Mouse (Mus musculus) forebrain, postnatal 0 days (tissue): ENCODE results near the gene Uqcc1. TPM values are rescaled to one million over a fixed set of nuclear protein-coding genes. Genes with fewer than 3 reads are reported as not detected.

Experiments used
- ATAC-seq: fragments of 200-750 bp; cut with Nextera tagmentation; 2 replicates; pipeline ENCODE4 v1.8.0; 2017; ENCODE audit warnings: mild to moderate bottlenecking, moderate library complexity
- DNase-seq: peaks from one replicate; pipeline ENCODE4 v3.0.0-alpha.2; 2015
- H3K27ac ChIP-seq: fragments of 300-500 bp; sonication (generic); 2 replicates; pipeline ENCODE4 v1.5.1; 2014; ENCODE audit warnings: low read depth, mild to moderate bottlenecking, antibody characterized with exemption, low read length, moderate library complexity, mixed read lengths
- H3K27me3 ChIP-seq: fragments of 300-500 bp; sonication (generic); 2 replicates; pipeline ENCODE4 v1.6.1; 2014; ENCODE audit warnings: mild to moderate bottlenecking, low read length, mixed read lengths; ENCODE audit not compliant: insufficient read depth
- H3K36me3 ChIP-seq: fragments of 300-500 bp; sonication (generic); 2 replicates; pipeline ENCODE4 v1.6.1; 2014; ENCODE audit warnings: mild to moderate bottlenecking, moderate library complexity; ENCODE audit not compliant: insufficient read depth
- H3K4me1 ChIP-seq: fragments of 300-500 bp; sonication (generic); 2 replicates; pipeline ENCODE4 v1.6.1; 2014; ENCODE audit warnings: antibody characterized with exemption; ENCODE audit not compliant: insufficient read depth
- H3K4me2 ChIP-seq: fragments of 300-500 bp; sonication (generic); 2 replicates; pipeline ENCODE4 v1.6.1; 2014; ENCODE audit warnings: low read depth, mild to moderate bottlenecking, moderate library complexity
- H3K4me3 ChIP-seq: fragments of 300-500 bp; sonication (generic); 2 replicates; pipeline ENCODE4 v1.5.1; 2014; ENCODE audit warnings: low read depth, low read length, mixed read lengths
- H3K9ac ChIP-seq: fragments of 300-500 bp; sonication (generic); 2 replicates; pipeline ENCODE4 v1.6.1; 2014; ENCODE audit warnings: mild to moderate bottlenecking
- H3K9me3 ChIP-seq: fragments of 300-500 bp; sonication (generic); 2 replicates; pipeline ENCODE4 v1.6.1; 2016; ENCODE audit warnings: low read length
- CTCF ChIP-seq: sonication (generic); IDR thresholded peaks from 2 replicates; pipeline ENCODE4 v1.5.1; 2016; ENCODE audit warnings: antibody characterized with exemption, control low read depth, low read depth
- WGBS: fragments of 180-500 bp; shearing (Covaris S2); extraction: QIAGEN DNeasy Blood & Tissue Kit; methylation state at CpG from one replicate; pipeline ENCODE4 v1.1.7; 2014; 5-methylcytosine and 5-hydroxymethylcytosine counted together
- polyA plus RNA-seq: library from polyadenylated mRNA; unstranded; fragments of >200 nt; fragmentation: Nextera tagmentation; extraction: Ambion mirVana; gene quantifications from 2 replicates; pipeline ENCODE4 v1.2.1, GENCODE M21; 2015
- total RNA-seq: library from RNA; depleted of rRNA; stranded (reverse); fragments of >200 nt; gene quantifications from 2 replicates; pipeline ENCODE4 v1.2.3, GENCODE M21; 2014

Uqcc1 gene
- total and polyA plus RNA-seq, 2 experiments from 2014 or later: 63.0 to 67.7 TPM

GRCm38 (mm10) chr2:155872930-155873507, 57.1 kb downstream of the Uqcc1 start:
- H3K36me3 ChIP-seq: peaks cover 30% of the 10 kb centered on the region
- TF ChIP-seq CTCF: no peak
- no peak overlapping the region for H3K27ac ChIP-seq
- no peaks in the 10 kb centered on the region for H3K27me3 ChIP-seq
- no peak overlapping the region for H3K4me2 ChIP-seq
- peak; percentile 43 for DNase-seq
- 0 out of 2 replicates have a peak, but pooled peaks cover 4% of the 10 kb centered on the region for H3K4me1 ChIP-seq
- 35% methylated on average over 10 of the region's 10 CpGs for WGBS
- peak; percentile 40; the same call in 1 of the 2 replicates for ATAC-seq
- no peak overlapping the region for H3K4me3 ChIP-seq
- H3K9me3 ChIP-seq: no peaks in the 10 kb centered on the region
- no peak overlapping the region for H3K9ac ChIP-seq

- ATAC-seq (no peak), DNase-seq (peak; percentile 29)
Measured at GRCm38 (mm10) chr2:155872486-155872885, 57.6 kb downstream of the Uqcc1 start.

GRCm38 (mm10) chr2:155869772-155870171, 60.3 kb downstream of the Uqcc1 start:
- no peaks in the 10 kb centered on the region for H3K9me3 ChIP-seq
- peaks cover 14% of the 10 kb centered on the region for H3K36me3 ChIP-seq
- no peak overlapping the region for H3K4me3 ChIP-seq
- no peak overlapping the region for H3K27ac ChIP-seq
- no peak overlapping the region for H3K4me2 ChIP-seq
- WGBS: 83% methylated on average over 5 of the region's 5 CpGs
- TF ChIP-seq CTCF: no peak
- H3K27me3 ChIP-seq: no peaks in the 10 kb centered on the region
- no peak overlapping the region for H3K9ac ChIP-seq
- DNase-seq (no peak), ATAC-seq (no peak)
- 0 out of 2 replicates have a peak, but pooled peaks cover 4% of the 10 kb centered on the region for H3K4me1 ChIP-seq

More at GRCm38 (mm10) chr2:155872486-155872885, 57.6 kb downstream of the Uqcc1 start:
- Histone ChIP-seq H3K4me2 (no peak overlapping the region), H3K27me3 (no peaks in the 10 kb centered on the region), H3K36me3 (peaks cover 31% of the 10 kb centered on the region), H3K9me3 (no peaks in the 10 kb centered on the region), H3K9ac (peak overlapping the region; percentile 22; the same call in 1 of the 2 replicates), H3K27ac (no peak overlapping the region), H3K4me3 (no peak overlapping the region), H3K4me1 (0 out of 2 replicates have a peak, but pooled peaks cover 4% of the 10 kb centered on the region)
- 39% methylated on average over 8 of the region's 8 CpGs for WGBS
- no peak for TF ChIP-seq CTCF

- H3K4me3 ChIP-seq: no peak overlapping the region
- H3K27ac ChIP-seq: no peak overlapping the region
- no peak overlapping the region for H3K9ac ChIP-seq
- 0 out of 2 replicates have a peak, but pooled peaks cover 4% of the 10 kb centered on the region for H3K4me1 ChIP-seq
- 95% methylated on average over 8 of the region's 8 CpGs for WGBS
- DNase-seq (no peak), ATAC-seq (no peak)
- H3K9me3 ChIP-seq: no peaks in the 10 kb centered on the region
- TF ChIP-seq CTCF: no peak
- H3K27me3 ChIP-seq: no peaks in the 10 kb centered on the region
- peaks cover 12% of the 10 kb centered on the region for H3K36me3 ChIP-seq
- H3K4me2 ChIP-seq: no peak overlapping the region
Measured at GRCm38 (mm10) chr2:155868320-155868719, 61.8 kb downstream of the Uqcc1 start.

GRCm38 (mm10) chr2:155863301-155863867, 66.7 kb downstream of the Uqcc1 start:
- ATAC-seq (peak; percentile 67), DNase-seq (no peak)
- Histone ChIP-seq H3K4me1 (no peaks in the 10 kb centered on the region), H3K9me3 (no peaks in the 10 kb centered on the region), H3K4me3 (no peak overlapping the region), H3K9ac (no peak overlapping the region), H3K27me3 (no peaks in the 10 kb centered on the region), H3K4me2 (peak overlapping the region; percentile 19), H3K27ac (peak overlapping the region; percentile 31; the same call in 1 of the 2 replicates), H3K36me3 (peaks cover 3% of the 10 kb centered on the region; the same call in 1 of the 2 replicates)
- TF ChIP-seq CTCF: no peak
- 38% methylated on average over 11 of the region's 11 CpGs for WGBS

GRCm38 (mm10) chr2:155862573-155863300, 67.4 kb downstream of the Uqcc1 start:
- H3K4me2 ChIP-seq: peak overlapping the region; percentile 19
- no peak overlapping the region for H3K9ac ChIP-seq

GRCm38 (mm10) chr2:155861581-155861980, 68.5 kb downstream of the Uqcc1 start:
- Histone ChIP-seq H3K4me1 (no peaks in the 10 kb centered on the region), H3K4me2 (no peak overlapping the region), H3K9ac (no peak overlapping the region), H3K36me3 (no peaks in the 10 kb centered on the region; the same call in none of the 2 replicates), H3K9me3 (no peaks in the 10 kb centered on the region), H3K27me3 (no peaks in the 10 kb centered on the region), H3K4me3 (no peak overlapping the region), H3K27ac (no peak overlapping the region)
- DNase-seq (no peak), ATAC-seq (no peak)
- TF ChIP-seq CTCF: no peak
- WGBS: 92% methylated on average over 6 of the region's 6 CpGs

More at GRCm38 (mm10) chr2:155862573-155863300, 67.4 kb downstream of the Uqcc1 start:
- Histone ChIP-seq H3K4me1 (no peaks in the 10 kb centered on the region), H3K36me3 (peaks cover 3% of the 10 kb centered on the region), H3K27me3 (no peaks in the 10 kb centered on the region), H3K4me3 (no peak overlapping the region), H3K27ac (peak overlapping the region; percentile 35; the same call in 1 of the 2 replicates), H3K9me3 (no peaks in the 10 kb centered on the region)
- 46% methylated on average over 13 of the region's 13 CpGs for WGBS
- ATAC-seq: peak; percentile 99
- TF ChIP-seq CTCF: no peak
- peak; percentile 75 for DNase-seq
